Mouse (Mus musculus) regulatory T cell (primary cell): Measurements from ENCODE around the gene Polr2h.

ENCODE experiments used
- in situ Hi-C: fragments of 300-600 bp; cut with MboI, MseI; formaldehyde crosslinking; loops from one replicate; pipeline ENCODE4 v1.15.1; 2025; ENCODE audit warnings: high pct_unique_total_duplicates

Polr2h gene

DNA sequence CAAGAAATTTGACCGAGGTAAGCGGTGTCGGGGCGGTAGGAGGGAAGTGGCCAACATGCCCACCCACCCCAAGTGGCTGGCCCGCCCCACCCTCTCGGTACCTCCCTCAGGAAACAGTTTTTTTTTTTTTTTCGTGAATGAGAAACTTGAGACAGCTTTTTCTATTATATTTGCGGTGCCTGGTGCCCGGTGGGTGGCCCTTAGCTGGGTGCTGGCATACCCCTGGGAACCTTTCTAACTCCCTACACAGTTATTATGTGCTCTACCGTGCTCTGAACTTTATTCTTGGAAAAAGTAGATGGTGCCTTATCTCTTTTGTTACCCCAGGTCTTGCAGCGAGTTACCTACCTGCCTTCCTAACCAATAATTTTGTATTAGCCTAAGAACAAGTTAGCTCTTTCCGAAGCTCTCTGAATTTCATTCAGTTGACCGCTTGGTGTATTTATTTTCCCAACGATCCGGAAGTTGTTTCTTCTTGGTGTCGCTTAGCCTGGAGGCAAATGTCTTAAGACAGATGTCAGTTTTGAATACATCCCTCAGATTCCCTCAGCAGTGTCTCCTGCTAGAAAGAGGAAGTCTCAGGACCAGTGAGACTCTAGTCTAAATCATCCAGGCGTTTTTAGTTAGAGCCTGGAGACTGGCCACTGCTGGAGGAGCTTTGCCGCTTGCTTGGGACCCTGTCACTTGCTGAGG, 659 bp downstream of the Polr2h start:
- in situ Hi-C loops, result no loop called here

DNA sequence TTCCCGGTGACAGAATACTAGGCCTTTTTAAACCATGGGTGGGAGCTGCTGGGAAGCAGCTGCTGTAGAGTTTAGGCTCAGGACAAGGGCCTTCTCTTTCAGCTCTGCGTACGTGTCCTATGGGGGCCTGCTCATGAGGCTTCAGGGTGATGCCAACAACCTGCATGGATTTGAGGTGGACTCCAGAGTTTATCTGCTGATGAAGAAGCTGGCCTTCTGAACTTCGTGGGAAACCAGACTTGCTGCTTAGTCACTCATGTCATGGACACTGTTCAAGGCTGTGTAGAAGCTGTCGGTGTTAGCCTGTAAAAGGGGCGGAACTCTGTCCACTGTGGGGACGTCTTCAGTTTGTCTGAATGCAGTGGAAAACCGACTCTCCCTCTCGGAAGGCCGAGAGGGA, 4.3 kb downstream of the Polr2h start:
- in situ Hi-C loops, result no loop called here

DNA sequence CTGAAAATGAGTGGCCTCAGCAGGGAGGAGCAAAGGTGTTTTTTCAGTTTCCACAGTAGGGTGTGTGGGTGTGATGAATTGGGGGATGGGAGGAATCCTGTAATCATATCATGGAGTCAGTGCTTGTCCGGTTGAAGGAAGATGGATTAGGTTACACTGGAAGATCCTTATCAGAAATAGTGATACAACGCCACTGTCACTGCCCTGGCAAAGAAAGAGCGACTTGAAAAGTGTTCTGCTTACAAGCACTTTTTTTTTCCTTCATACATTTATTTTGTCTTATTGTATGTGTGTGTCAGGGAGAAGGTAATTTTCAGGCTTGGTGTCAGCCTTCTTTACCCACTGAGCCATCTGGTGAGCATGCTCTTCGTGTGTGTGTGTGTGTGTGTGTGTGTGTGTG, 5.3 kb downstream of the Polr2h start:
- in situ Hi-C loops, result no loop called here

DNA sequence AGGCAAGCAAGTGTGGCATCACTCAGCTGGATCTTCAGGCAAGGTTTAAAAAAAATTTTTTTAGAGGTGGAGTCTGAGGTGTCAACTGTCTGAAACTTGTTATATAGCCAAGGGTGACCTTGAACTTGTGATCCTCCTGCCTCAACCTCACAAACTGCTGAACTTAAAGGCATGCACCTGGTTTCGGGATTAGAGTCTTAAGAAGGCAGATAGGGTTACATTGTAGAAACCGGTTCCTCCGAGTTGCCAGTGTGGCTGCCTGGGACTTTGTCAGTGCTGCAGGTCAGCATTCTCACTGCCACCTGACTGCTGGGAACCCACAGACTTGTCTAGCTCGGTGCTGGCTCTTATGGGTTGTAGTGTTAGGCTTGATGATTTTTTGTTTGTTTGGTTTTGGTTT, 5.8 kb downstream of the Polr2h start:
- in situ Hi-C loops, result no loop called here

DNA sequence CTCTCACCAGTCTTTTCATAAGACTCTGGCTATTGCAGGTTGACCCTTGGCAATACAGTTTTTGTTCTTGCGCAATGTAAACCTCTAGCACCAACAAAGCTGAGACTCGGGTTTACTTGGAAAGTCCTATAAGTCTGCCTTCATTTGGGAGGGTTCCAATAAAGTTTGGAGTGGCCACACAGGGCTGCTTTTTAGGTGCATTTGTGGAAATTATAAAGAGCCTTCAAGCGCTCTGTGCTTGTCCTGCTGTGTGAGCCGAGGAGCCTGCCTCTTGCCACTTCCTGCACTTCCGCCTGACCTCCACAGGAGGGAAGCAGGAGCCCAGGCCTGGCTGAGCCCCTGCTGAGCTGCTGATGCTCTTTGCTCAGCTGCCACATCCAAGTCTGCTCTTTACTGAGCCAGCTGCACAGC, 6.9 kb downstream of the Polr2h start:
- in situ Hi-C loops, result no loop called here

DNA sequence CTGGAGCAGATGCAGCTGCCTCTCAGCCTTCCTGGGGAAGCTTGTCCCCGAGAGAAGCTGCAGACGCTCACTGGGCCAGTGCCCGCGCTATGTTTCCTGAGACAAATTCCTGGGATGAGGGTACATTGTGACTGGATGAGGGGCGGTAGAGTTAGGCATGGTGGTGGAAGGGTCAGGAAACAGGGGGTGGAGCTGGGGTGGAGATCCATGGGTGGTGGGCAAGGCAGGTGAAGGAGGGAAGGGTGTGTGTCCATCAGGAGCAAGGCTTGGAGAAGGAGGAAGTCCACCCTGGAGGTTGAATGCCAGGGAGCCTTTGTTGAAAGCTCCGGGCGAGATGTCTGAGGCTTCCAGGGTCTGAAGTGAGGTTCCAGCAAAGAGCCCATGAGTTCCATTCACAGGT, 7.9 kb downstream of the Polr2h start:
- in situ Hi-C loops, result no loop called here

DNA sequence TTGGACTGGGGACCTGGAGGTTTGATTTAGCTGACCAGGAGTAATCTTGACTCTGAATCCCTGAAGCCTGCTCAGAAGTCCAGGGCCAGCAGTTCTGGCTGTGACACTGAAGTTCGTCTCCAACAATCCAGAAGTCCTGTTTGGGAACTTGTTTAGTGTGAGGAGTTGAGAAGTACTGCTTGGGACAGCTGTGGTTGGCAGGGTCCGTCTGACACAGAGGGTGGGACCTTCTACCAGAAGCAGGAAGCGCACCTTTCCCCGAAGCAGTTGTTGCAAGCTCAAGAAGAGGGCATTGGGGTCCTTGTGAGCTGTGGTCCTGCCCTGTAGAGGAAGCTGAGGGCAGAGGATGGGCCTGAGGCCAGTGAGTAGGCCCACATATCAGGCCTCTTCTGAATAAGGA, 8.3 kb downstream of the Polr2h start:
- in situ Hi-C loops, result no loop called here

DNA sequence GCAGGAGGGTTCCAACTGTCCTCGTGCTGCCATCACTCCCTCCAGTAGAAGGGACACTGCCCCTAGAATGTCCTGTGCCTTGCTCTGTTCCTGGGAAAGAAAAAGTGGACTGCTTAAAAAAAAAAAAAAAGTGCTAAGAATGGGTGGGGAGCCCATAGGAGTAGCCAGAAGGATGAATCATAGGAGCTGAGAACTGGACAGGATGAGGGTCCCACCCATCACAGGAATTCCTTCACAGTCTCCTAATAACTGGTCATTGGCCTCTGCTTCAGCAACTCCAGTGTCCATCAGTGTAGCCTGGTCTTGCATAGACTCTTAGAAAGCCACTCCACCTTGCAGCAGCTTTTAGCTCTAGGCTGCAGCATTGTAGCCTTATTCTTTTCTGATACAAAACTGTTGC, 8.9 kb downstream of the Polr2h start:
- in situ Hi-C loops, result no loop called here

DNA sequence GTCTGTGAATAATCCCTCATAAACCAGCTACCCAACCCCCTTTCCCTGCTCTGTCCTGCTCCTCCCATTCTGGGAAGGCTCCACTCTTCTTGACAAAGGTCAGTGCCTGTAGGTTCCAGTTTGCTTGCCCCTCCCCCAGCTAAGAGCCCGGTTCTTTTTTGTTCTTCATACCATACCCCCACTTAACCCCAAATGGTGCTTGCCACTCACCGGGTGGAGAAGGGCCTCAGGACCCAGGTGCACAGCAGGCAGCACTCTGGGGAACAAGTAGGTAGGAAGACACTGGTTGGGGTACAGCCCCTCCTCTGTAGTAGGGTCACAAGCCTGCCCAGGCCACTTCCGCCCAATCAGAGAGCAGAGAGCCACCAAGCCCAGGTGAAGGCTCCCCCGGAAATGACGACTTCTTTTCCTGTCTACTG, 12.8 kb downstream of the Polr2h start:
- in situ Hi-C loops, result no loop called here

DNA sequence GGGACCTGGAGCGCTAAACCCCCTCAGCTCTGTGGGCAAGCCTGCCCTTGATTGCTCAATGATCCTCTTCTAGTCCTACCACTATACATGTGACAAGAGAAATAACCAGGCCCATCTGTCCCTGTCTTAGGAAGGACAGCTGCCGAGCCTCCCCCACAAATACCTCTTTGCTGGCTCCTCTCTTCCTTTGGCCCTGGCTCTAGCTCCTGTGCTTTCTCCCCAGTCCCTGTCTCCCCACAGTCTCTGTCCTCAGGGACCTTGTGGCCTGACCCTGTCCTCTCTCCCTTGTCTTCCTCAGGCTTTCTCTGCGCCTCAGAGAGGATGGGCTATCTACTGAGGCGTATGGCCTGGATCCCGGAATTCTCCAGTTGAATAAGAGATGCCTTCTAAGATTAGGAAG, 14.2 kb downstream of the Polr2h start:
- in situ Hi-C loops, result no loop called here

DNA sequence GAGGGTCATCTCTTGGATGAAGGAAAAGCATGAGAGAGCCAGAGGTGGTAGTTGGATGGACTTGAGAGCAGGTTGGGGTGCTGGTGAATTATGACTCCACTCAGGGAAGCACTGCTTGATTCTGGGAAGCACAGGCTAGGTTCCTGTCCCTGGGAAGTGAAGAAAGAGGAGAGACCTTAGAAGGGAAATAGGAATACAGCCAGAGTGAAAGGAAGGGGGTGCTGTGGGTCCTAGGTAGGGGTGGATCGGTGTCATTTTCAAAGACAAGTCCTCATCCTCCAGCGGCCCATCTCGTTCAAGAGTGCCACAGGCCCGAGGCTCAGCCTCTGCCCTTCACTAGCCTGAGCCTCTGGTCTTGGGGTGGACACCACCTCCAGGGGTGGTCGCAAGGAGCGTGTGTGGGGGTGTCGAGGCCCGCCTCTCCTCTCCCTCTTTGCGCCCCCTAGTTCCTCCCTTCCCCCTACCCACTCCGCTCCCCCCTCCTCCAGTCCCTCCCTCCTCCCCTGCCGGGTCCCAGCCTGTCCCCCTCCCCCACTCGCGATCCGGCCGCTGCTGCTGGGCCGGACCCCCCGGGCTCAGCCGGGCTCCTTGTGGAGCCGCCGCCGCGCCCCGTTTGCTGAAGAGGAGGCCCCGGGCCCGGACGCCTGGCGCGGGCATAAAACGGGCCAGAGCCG, 14.9 kb downstream of the Polr2h start:
- in situ Hi-C loops, result no loop called here

DNA sequence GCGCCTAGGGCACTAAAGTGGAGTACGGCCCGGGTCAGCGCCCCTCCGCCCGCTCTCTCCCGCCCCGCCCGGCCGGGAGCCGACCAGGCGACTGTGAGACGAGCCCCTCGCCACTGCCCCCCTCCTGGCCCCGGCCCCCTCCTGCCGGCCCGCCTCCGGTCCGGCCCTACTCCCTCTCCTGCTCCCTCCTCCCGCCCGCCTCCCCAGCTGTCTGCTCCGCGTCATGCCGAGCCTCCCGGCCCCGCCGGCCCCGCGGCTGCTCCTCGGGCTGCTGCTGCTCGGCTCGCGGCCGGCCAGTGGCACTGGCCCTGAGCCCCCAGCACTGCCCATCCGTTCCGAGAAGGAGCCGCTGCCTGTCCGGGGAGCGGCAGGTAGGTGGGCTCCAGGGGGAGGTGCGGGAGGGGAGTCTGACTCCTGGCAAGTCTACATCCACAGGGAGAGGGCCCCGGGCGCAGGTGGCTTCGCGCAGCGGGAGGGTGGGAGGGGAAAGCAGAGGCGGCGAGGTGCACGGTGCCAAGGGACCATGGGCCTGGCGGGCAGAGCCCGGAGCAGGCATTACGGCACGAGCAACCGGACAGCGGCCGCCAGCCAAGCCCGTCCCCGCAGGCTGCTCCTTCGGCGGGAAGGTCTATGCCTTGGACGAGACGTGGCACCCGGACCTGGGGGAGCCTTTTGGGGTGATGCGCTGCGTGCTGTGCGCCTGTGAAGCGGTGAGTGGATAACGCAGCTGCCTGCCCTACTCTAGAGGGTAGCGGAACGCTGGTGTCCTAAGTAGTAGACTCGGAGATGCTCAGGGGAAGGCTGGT, 15.7 kb downstream of the Polr2h start, which contains the start of gene Chrd:
Gene Chrd, plus strand, starts transcription at position 203 of the 806 bp plus-strand sequence.
- in situ Hi-C loops, result no loop called here

DNA sequence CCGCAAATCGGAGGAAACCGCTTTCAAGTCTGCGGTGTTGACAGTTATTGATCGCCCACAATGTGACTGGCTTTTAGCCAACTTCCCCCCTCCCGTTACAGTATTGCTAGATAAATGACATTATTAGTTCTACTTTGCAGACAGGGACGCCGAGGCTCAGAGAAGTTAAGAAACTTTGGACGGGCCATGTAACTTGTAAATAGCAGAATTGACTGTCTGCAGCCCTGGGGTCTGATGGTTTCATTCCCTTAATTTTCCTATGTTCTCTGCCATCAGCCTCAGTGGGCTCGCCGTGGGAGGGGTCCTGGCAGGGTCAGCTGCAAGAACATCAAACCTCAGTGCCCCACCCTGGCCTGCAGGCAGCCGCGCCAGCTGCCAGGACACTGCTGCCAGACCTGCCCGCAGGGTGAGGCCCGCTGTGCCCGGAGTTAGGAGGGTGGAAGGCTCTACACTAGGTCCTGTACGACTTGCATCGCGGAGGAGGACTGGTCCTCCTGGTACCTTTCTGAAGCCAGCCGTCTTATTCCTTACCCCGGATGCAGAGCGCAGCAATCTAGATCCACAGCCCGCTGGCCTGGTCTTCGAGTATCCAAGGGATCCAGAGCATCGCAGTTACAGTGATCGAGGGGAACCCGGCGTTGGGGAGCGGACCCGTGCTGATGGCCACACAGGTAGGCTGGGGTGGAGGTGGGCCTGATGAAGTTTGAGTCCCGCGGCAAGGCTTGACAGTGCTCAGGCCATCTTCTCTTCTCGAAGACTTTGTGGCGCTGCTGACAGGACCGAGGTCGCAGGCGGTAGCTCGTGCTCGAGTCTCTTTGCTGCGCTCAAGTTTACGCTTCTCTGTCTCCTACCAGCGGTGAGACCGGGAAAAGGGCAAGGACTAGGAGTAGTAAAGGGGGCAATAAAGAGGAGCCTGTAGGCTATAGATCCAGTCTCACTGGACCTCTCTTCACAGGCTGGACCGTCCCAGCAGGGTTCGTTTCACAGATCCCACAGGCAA, 16.6 kb downstream of the Polr2h start, which contains the start of gene Thpo:
Gene Thpo, minus strand, starts transcription at position 781 of the 1,000 bp plus-strand sequence.
- in situ Hi-C loops, result no loop called here

DNA sequence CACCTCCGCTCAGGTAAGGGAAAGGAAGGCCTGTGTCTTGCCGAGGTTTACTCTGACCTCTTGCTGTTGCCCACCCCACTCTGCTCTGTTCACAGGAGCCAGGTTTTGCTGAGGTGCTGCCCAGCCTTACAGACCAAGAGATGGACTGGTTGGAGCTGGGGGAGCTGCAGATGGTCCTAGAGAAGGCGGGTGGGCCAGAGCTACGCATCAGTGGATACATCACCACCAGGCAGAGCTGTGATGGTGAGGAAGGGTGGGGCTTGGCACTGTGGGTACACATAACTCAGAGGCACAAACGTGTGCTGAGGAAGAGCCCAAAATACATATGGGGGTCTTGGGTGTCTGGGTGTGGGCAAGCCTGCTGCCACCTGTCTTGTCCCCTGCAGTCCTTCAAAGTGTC, 18.2 kb downstream of the Polr2h start:
- in situ Hi-C loops, result no loop called here

DNA sequence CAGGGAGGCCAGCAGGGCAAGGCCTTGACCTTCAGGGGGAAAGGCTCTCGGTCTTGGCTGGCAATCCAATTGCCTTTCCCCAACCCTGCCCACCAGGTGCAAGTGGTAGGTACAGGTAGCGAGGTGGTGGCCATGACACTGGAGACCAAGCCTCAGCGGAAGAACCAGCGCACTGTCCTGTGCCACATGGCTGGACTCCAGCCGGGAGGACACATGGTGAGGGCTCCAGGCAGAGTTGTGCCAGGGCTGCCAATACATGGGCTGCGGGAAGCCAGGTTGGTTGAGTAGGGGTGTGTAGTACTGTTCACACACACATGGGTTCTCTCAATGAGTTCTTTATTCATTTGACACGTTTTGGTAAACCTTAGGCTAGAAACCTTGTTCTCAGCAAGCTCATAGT, 18.7 kb downstream of the Polr2h start:
- in situ Hi-C loops, result no loop called here

DNA sequence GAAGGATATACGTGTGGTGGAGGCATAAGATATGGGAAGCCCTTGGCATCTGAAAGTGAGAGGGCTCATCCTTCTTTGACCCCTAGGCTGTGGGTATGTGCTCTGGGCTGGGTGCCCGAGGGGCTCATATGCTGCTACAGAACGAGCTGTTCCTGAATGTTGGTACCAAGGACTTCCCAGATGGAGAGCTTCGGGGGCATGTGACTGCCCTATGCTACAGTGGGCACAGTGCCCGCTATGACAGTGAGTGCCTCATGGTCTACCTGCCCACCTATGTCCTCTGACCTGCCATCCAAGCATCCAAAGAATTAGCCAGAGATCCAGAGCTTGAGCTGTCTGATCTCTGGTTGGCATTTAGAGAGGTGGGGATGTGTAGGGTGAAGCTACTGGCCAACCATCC, 19.4 kb downstream of the Polr2h start:
- in situ Hi-C loops, result no loop called here

DNA sequence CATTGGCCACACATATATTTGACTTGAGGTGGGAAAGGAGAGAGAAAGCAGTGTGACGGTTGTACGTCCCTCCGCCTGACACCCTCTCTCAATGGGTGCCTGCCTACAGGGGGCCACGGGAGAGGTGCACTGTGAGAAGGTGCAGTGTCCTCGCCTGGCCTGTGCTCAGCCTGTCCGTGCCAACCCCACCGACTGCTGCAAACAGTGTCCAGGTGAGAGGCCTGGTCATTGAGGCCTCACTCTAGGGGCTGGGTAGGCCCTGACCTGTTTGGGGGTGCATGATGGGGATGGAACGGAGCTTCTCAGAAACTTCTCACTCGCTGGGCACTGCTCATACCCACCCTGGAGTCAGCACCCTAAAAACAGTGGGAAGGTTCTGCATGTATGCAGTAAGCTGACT, 22.4 kb downstream of the Polr2h start:
- in situ Hi-C loops, result no loop called here

DNA sequence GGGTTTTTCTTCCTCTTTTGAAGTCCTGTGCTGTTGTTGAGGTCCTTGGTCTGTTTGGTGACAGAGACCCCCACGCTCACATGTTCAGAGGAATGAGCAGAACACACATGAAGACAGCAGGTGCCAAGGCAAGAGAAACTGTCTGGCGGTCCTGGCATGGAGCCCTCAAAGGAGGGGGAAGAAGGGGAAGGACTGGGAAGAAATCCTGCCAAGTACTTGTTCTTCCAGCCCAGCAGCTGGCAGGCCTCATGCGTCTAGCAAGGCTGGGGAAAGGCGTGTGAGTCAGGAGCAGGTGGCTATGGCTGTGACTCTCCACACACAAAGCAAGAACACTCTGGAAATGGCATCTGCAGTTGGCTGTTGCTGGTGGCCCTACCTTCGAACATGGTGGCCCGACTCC, 29.2 kb downstream of the Polr2h start:
- in situ Hi-C loops, result no loop called here

DNA sequence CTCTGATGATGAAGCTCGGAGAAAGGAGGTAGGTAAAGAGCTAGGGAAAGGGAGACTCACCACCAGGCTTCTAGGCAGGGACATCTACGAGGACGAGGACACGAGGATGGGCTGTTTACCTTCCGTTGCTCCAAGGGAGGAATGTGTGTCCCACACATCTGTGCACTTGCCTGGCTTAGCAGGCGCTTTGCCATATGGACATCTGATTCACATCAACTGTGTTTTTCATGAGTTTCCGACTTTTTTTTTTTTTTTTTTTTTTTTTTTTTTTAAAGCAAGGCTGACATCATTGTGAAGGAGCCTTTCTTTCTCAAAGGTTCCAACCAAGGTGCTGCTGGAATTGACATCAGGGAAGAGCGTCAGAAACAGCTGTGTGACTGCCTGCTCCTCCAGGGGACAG, 33.1 kb downstream of the Polr2h start:
- in situ Hi-C loops, result no loop called here

DNA sequence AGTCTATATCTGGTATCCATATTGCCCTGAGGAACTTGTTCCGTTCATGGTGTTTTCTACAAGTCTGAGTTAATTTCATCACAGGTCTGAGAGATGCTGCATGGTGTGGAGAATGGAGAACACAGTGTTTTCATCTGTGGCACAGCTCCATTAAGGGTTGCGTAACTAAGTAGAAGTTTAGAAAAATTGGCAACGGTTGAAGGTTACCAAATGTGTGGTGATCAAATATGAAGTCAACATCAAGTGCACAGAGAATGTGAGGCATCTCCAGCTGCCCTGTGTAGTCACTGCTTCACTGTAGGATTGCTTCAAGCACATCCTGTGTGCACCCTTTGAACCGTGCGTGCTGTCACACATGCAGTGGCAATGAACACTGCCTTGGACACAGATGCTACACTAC, 38.6 kb downstream of the Polr2h start:
- in situ Hi-C loops, result no loop called here

DNA sequence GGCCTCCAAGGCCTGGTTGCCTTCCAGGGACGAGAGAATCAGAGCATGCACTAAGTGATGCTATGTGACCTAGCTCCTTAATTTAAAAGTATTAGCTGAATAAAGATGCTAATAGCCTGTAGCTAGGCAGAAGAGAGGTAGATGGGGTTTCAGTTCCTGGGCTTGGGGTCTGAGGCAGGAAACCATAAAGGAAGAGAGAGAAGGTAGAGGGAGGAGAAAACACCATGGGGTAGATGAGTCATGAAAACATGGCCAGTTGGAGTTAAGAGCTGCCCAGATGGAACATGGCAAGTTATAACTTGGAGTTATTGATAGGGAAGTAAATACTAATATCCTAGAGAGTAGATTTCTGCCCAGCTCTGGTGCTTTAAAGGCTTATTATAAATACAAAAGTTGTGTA, 39.9 kb downstream of the Polr2h start:
- in situ Hi-C loops, result no loop called here
